Mouse (Mus musculus) T-helper 2 cell (primary cell): Measurements from ENCODE around the gene Bcl10.
"Not testable (repeated sequence)": the region's sequence is repeated elsewhere in the genome, so short reads cannot be mapped to it uniquely, and the experiment has no call there.

Source experiments
- in situ Hi-C: fragments of 300-600 bp; cut with MboI, MseI; formaldehyde crosslinking; loops from one replicate; pipeline ENCODE4 v1.15.1; 2025; ENCODE audit warnings: high pct_unique_total_duplicates

Bcl10 gene

GRCm38 (mm10) chr3:145946654-145947053 lies 24.1 kb downstream of the Bcl10 start:
- in situ Hi-C loops: loop anchor here (5.0 to 25.0 kb wide), 2 partner anchors 236 to 566 kb away; partner anchors contain the start of gene Rpf1

GRCm38 (mm10) chr3:145947539-145948204 lies 25.1 kb downstream of the Bcl10 start:
- in situ Hi-C loops: loop anchor here (5.0 to 25.0 kb wide), 2 partner anchors 235 to 565 kb away; partner anchors contain the start of gene Rpf1

- in situ Hi-C loops: loop anchor here (5.0 kb wide), 1 partner anchor 37 kb away; the partner anchor contains the start of gene Syde2
Observed at GRCm38 (mm10) chr3:145950034-145950814, 27.6 kb downstream of the Bcl10 start.

- in situ Hi-C loops: loop anchor here (5.0 kb wide), 1 partner anchor 37 kb away; the partner anchor contains the start of gene Syde2
Observed at GRCm38 (mm10) chr3:145950815-145951130, 28.2 kb downstream of the Bcl10 start.

- in situ Hi-C loops: loop anchor here (5.0 kb wide), 1 partner anchor 36 kb away; the partner anchor contains the start of gene Syde2
Observed at GRCm38 (mm10) chr3:145951287-145952165, 28.9 kb downstream of the Bcl10 start.

- in situ Hi-C loops: loop anchor here (5.0 kb wide), 1 partner anchor 34 kb away; the partner anchor contains the start of gene Syde2
Observed at GRCm38 (mm10) chr3:145952945-145953344, 30.3 kb downstream of the Bcl10 start.

- in situ Hi-C loops: loop anchor here (5.0 kb wide), 1 partner anchor 34 kb away; the partner anchor contains the start of gene Syde2
Observed at GRCm38 (mm10) chr3:145953411-145953810, 30.8 kb downstream of the Bcl10 start.

GRCm38 (mm10) chr3:145959824-145960223 lies 37.2 kb downstream of the Bcl10 start:
- in situ Hi-C loops: no loop called here

- in situ Hi-C loops: no loop called here
Observed at GRCm38 (mm10) chr3:145962411-145962810, 39.8 kb downstream of the Bcl10 start.

GRCm38 (mm10) chr3:145963101-145964017 lies 40.8 kb downstream of the Bcl10 start:
- in situ Hi-C loops: no loop called here

GRCm38 (mm10) chr3:145964018-145964387 lies 41.4 kb downstream of the Bcl10 start:
- in situ Hi-C loops: no loop called here

GRCm38 (mm10) chr3:145964473-145964872 lies 41.9 kb downstream of the Bcl10 start:
- in situ Hi-C loops: no loop called here

GRCm38 (mm10) chr3:145965583-145965982 lies 43.0 kb downstream of the Bcl10 start:
- in situ Hi-C loops: not testable (repeated sequence)

GRCm38 (mm10) chr3:145966806-145967205 lies 44.2 kb downstream of the Bcl10 start:
- in situ Hi-C loops: no loop called here

- in situ Hi-C loops: no loop called here
Observed at GRCm38 (mm10) chr3:145969031-145969501, 46.5 kb downstream of the Bcl10 start.

GRCm38 (mm10) chr3:145971501-145971900 lies 48.9 kb downstream of the Bcl10 start:
- in situ Hi-C loops: no loop called here

GRCm38 (mm10) chr3:145974986-145975385 lies 52.4 kb downstream of the Bcl10 start:
- in situ Hi-C loops: loop anchor here (5.0 kb wide), 1 partner anchor 97 kb away; no protein-coding TSS in a partner anchor
